Mouse (Mus musculus) gastrocnemius, adult 2 months (tissue): ENCODE data around the gene Slc16a5. TPM values are rescaled to one million over a fixed set of nuclear protein-coding genes. Genes with fewer than 3 reads are reported as not detected.
A peak's percentile ranks its signal among the peaks of the same experiment; 100 is the strongest.

ENCODE experiments used
- DNase-seq: peaks from one replicate; pipeline ENCODE4 v3.0.0; 2022
- H3K27ac ChIP-seq: fragments of 200-600 bp; 2 replicates; pipeline ENCODE4 v1.8.1; 2022; ENCODE audit warnings: mild to moderate bottlenecking
- H3K4me3 ChIP-seq: fragments of 200-600 bp; 2 replicates; pipeline ENCODE4 v1.8.1; 2022; ENCODE audit warnings: mild to moderate bottlenecking, moderate library complexity
- CTCF ChIP-seq: fragments of 200-600 bp; IDR thresholded peaks from 2 replicates; pipeline ENCODE4 v1.8.1; 2022; ENCODE audit warnings: antibody characterized with exemption, mild to moderate bottlenecking, moderate library complexity
- intact Hi-C: fragments of 180-260 bp; cut with DNase I; formaldehyde crosslinking; loops from one replicate; pipeline ENCODE4 v1.15.1; 2025
- microRNA-seq: library from miRNA; unstranded; fragments of <30 nt; microRNA quantifications from one replicate; pipeline ENCODE4 v1.2.0, GENCODE M21; 2021
- total RNA-seq, 2 experiments: library from RNA; stranded (reverse); gene quantifications; 2 replicates each; pipeline ENCODE4 v1.2.3; 2021

Gene Slc16a5
- total RNA-seq, 2 experiments from 2014 or later, result not detected

DNA sequence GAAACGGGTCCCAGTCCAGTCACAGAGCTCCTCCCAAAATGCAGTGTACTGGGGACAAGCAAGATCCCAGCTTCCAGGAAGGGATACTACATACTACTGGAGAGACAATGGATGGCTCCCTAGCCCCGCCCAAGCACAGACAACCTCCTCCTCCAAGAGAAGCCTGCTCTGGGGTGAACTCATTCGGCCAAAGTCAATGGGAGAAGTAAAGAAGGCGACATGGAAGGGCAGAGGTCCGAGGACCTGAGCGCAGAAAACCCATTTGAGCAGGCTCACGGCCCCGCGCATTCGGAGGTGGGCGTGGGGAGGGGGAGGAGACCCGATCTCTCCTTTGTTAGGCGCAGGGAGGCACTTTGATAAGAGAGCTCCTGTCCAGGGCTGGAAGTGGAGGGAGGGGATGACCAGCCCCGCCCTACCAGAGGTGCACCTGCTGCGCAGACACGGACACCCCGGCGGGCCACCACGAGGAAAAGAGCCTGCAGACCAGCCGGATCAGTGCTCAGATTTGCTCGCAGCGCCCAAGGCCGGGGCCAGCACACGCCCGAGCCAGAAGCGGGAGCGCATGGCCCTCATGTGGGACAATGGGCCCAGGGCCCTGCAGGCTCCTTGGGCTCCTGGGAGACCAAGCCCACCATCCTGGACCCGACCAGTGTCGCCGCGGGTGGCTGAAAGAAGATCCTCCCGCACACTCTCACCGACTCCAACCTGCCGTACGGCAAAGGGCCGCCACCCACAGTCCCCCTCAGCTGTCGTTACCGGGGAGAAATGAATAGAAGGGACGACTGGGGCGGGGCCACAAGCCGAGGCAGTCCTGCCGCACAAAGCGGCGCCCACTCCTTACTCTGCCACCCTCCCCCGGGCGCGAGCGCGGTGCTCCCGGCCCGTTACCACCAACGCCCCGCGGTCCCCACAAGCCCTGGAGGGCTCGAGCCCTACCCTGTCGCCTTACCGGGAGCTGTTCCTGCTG lies 51.3 kb downstream of the Slc16a5 start:
- TF ChIP-seq CTCF, result no peak
- H3K4me3 ChIP-seq, result peak overlapping the region; percentile 84
- H3K27ac ChIP-seq, result peak overlapping the region; percentile 94
- peak; percentile 77 for DNase-seq
- intact Hi-C loops, result loop anchor here (2.0 kb wide), 1 partner anchor 23 kb away; the partner anchor contains the start of gene Nt5c

DNA sequence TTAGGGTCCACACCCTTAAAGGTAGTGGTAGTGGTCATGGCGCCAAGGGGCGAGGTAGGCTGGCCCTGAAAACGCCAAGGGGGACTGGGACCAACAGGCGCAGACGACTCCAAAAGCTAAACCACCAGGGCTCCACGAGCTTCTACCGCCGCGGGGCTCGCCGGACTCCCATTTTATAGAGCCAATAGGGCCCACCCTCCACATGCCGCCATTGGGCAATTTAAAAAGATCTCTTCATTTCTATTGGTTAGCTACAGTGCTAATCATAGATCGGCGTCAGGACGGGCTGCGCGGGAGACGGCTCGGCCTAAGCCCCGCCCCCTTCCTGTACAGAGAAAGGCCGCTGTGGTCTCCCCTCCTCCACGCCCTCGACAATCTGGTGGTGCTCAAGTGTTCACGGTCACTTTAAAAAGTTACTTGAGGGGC lies 52.0 kb downstream of the Slc16a5 start, which contains the start of gene Jpt1:
Jpt1 (minus strand) TSS at position 150 of the 426 bp plus-strand sequence.
- Histone ChIP-seq H3K27ac (peak within 1 kb of the TSS; percentile 94), H3K4me3 (peak within 1 kb of the TSS; percentile 84)
- intact Hi-C loops, result no loop called here
- no peak for TF ChIP-seq CTCF
- DNase-seq, result peak; percentile 96

GRCm38 (mm10) chr11:115515021-115515420 lies 52.7 kb downstream of the Slc16a5 start:
- no peak for DNase-seq
- TF ChIP-seq CTCF, result no peak
- intact Hi-C loops, result no loop called here
- Histone ChIP-seq H3K27ac (no peak overlapping the region), H3K4me3 (no peak overlapping the region)

GRCm38 (mm10) chr11:115516942-115517341 lies 54.7 kb downstream of the Slc16a5 start:
- Histone ChIP-seq H3K4me3 (no peak overlapping the region), H3K27ac (peak overlapping the region; percentile 62)
- intact Hi-C loops, result no loop called here
- TF ChIP-seq CTCF, result no peak
- peak; percentile 51 for DNase-seq

DNA sequence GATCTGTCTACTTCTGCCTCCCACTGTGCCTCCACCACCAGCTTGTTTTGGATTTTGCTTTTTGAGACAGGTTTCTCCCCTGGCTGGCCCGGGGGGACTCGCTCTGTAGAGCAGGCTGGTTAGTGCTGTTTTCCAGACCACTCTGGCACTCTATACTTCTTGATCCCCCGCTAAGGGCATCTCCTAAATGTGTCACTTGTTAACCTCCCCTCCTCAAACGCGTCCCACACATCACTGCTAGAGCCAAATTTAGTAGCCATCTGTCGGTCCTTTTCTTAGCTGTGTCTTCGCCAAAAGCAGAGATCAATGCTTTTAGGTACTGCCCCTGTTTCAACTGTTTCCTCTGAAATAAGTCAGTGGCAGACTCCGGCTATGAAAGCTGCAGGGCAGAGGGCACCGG lies 56.4 kb downstream of the Slc16a5 start:
- no peak for DNase-seq
- H3K4me3 ChIP-seq, result no peak overlapping the region
- TF ChIP-seq CTCF, result no peak
- H3K27ac ChIP-seq, result no peak overlapping the region
- intact Hi-C loops, result no loop called here

- intact Hi-C loops, result no loop called here
- no peak overlapping the region for H3K27ac ChIP-seq
- H3K4me3 ChIP-seq, result no peak overlapping the region
- no peak for TF ChIP-seq CTCF
- no peak for DNase-seq
Measured at GRCm38 (mm10) chr11:115519581-115519980, 57.3 kb downstream of the Slc16a5 start.

DNA sequence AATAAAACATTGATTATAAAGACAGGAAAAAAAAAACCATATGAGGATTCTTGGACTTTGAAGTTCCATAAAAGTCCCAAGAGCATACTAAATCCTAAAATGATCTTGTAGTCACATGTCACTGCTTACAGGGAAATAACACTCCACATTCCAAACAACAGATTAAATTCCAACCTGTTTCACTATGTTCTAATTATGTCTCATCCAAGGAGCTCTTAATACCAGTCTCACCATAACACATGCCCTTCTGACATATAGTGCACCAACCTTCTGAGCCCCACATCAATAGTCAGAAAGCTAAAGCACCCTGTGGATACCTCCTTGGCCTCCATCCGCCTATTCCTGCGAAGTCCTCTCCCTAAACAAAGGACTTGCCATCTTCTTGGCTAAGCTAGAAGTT lies 57.9 kb downstream of the Slc16a5 start:
- intact Hi-C loops, result no loop called here
- DNase-seq, result no peak
- H3K27ac ChIP-seq, result no peak overlapping the region
- no peak for TF ChIP-seq CTCF
- no peak overlapping the region for H3K4me3 ChIP-seq

DNA sequence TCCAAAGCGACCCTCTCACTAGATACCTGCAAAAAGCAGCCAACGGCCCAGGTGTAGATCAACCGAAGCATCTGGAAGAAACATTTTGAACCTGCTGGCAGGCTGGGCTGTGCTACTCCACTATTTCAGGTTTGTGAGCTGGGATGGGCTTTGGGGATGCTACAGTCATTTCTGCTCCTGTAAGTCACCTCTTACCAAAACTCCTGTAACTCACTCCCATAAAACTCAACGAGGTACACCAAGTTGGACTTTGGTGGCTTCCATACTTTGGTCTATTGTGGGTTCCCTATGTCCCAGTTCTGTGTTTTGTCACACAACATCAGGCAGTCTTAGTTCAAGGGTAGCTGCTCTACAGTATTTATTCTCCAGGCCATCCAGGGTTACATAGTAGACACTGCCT lies 58.8 kb downstream of the Slc16a5 start:
- Histone ChIP-seq H3K27ac (no peak overlapping the region), H3K4me3 (no peak overlapping the region)
- no peak for TF ChIP-seq CTCF
- DNase-seq, result no peak
- intact Hi-C loops, result no loop called here

GRCm38 (mm10) chr11:115522238-115522637 lies 60.0 kb downstream of the Slc16a5 start:
- DNase-seq, result no peak
- no peak overlapping the region for H3K4me3 ChIP-seq
- TF ChIP-seq CTCF, result no peak
- intact Hi-C loops, result no loop called here
- no peak overlapping the region for H3K27ac ChIP-seq

DNA sequence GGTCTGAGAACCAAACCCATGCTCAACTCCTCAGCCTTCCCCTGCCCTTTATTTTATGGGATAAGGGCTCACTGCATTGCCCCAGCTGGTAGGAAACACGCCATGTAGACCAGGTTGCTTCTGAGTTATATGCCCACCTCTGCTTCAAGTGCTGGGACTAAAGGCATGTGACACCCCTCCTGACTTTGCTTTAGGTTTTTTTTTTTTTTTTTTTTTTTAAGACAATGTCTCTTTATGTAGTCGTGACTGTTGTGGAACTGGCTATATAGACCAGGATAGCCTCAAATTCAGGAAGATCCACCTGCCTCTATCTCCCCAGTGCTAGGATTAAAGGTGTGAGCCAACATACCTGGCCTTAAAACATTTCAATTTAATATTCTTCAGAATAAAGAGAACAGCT lies 60.4 kb downstream of the Slc16a5 start:
- no peak for TF ChIP-seq CTCF
- no peak for DNase-seq
- H3K4me3 ChIP-seq, result no peak overlapping the region
- H3K27ac ChIP-seq, result no peak overlapping the region
- intact Hi-C loops, result no loop called here

Small RNA genes within 50 kb of the gene (microRNA-seq; reads per million reads assigned to microRNA genes)
- gene Mir3968, result not detected

Other genes with a start within 250 kb of the Slc16a5 start
- under 1 TPM in 1 of 2 experiments, not detected in 1; 0.06 TPM for gene Grin2c, start 195.2 kb upstream of the Slc16a5 start, total RNA-seq
- 1 to 10 TPM; 2.9 to 4.4 TPM for gene Fdxr, start 185.4 kb upstream of the Slc16a5 start, total RNA-seq
- 1 to 10 TPM; 2.4 to 5.4 TPM for gene Fads6, start 164.8 kb upstream of the Slc16a5 start, total RNA-seq
- not detected for gene Otop2, start 155.3 kb upstream of the Slc16a5 start, total RNA-seq
- under 1 TPM; 0.61 to 0.81 TPM for gene Ush1g, start 140.4 kb upstream of the Slc16a5 start, total RNA-seq
- gene Otop3, start 127.7 kb upstream of the Slc16a5 start, total RNA-seq, result not detected
- gene Hid1, start 94.7 kb upstream of the Slc16a5 start, total RNA-seq, result 1 to 10 TPM; 1.0 to 1.2 TPM
- gene Cdr2l, start 80.6 kb upstream of the Slc16a5 start, total RNA-seq, result 1 to 10 TPM; 1.5 to 2.0 TPM
- 10 to 100 TPM; 79.2 to 99.2 TPM for gene Mrpl58, start 58.7 kb upstream of the Slc16a5 start, total RNA-seq
- 100 to 1,000 TPM; 680 to 956 TPM for gene Atp5h, start 42.5 kb upstream of the Slc16a5 start, total RNA-seq
- gene Kctd2, start 42.3 kb upstream of the Slc16a5 start, total RNA-seq, result 10 to 100 TPM; 14.8 to 22.3 TPM
- gene Trim80, start 21.9 kb upstream of the Slc16a5 start, total RNA-seq, result not detected
- gene Armc7, start 13.2 kb downstream of the Slc16a5 start, total RNA-seq, result under 1 TPM; 0.95 to 0.99 TPM
- gene Nt5c, start 29.4 kb downstream of the Slc16a5 start, total RNA-seq, result 1 to 10 TPM; 5.8 to 7.7 TPM
- gene Jpt1, start 51.9 kb downstream of the Slc16a5 start, total RNA-seq, result 10 to 100 TPM; 38.4 to 40.9 TPM
- gene Sumo2, start 73.8 kb downstream of the Slc16a5 start, total RNA-seq, result 100 to 1,000 TPM; 138 to 164 TPM
- gene Nup85, start 102.0 kb downstream of the Slc16a5 start, total RNA-seq, result 10 to 100 TPM; 17.2 to 18.6 TPM
- 10 to 100 TPM; 66.8 to 88.5 TPM for gene Mrps7, start 141.5 kb downstream of the Slc16a5 start, total RNA-seq
- gene Gga3, start 141.6 kb downstream of the Slc16a5 start, total RNA-seq, result 10 to 100 TPM; 18.8 to 20.7 TPM
- gene Mif4gd, start 150.5 kb downstream of the Slc16a5 start, total RNA-seq, result 10 to 100 TPM; 46.0 to 55.0 TPM
- 10 to 100 TPM; 43.1 to 51.5 TPM for gene Slc25a19, start 165.8 kb downstream of the Slc16a5 start, total RNA-seq
- gene Grb2, start 246.1 kb downstream of the Slc16a5 start, total RNA-seq, result 10 to 100 TPM; 60.3 to 74.7 TPM